Mouse (Mus musculus): ENCODE measurements at regions not wholly inside any gene's neighbourhood (a gene's known extent, or its start where the extent isn't known, plus 50 kb on each side); places are given as distances from the start of the nearest gene placed in this dataset.

DNA sequence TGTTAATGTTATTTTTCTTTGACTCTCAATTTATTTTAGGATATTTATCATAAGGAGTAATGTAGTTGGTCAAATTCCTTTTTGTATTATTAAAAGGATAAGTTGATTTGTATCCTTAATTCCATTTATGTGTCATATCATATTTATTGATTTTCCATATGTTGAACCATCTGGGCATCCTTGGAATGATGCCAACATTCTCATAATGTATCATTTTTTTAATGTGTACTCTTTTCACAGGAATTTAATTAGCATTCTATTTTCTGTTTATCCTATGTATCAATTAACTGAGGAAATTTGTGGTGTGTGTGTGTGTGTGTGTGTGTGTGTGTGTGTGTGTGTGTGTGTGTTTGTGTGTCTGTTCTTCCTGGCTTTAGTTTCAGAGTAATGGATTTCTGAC, 779.6 kb downstream of the Pcdh7 start:
- no peaks in the 10 kb centered on the region for H3K36me3 ChIP-seq
- no peaks in the 10 kb centered on the region for H3K4me1 ChIP-seq
- no peak for ATAC-seq (ENCODE audit: low FRiP score, low read depth)
- no peak overlapping the region for H3K4me3 ChIP-seq
- no peak overlapping the region for H3K4me2 ChIP-seq (replicated peaks)
- no peak overlapping the region for H3K9ac ChIP-seq (replicated peaks)
- no peaks in the 10 kb centered on the region for H3K27me3 ChIP-seq
- H3K9me3 ChIP-seq = no peaks in the 10 kb centered on the region
- no peak overlapping the region for H3K27ac ChIP-seq (replicated peaks)

DNA sequence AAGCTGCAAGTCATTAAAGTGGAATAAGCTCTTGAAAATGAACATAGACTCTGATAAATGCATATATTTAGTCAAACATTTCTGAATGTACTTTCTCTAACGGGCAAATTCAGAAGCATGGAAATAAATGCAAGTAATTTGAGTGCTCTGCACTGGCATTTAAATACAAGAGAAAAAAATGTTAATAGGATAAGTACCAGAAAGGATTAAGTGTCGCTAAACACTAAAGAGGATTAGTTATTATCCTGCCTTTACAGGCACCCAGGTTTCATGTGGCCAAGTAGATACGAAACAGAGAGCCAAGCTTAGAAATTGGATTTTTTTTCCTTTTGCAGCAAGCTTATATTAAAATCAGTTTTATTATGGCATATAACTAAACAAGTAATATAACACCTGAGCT, 813.8 kb downstream of the Pcdh7 start:
- no peaks in the 10 kb centered on the region for H3K9me3 ChIP-seq
- 11% methylated on average over 3 of the region's 3 CpGs for WGBS
- ATAC-seq (ENCODE audit: low FRiP score, low read depth) = peak; percentile 47; the same call in 1 of the 2 replicates

DNA sequence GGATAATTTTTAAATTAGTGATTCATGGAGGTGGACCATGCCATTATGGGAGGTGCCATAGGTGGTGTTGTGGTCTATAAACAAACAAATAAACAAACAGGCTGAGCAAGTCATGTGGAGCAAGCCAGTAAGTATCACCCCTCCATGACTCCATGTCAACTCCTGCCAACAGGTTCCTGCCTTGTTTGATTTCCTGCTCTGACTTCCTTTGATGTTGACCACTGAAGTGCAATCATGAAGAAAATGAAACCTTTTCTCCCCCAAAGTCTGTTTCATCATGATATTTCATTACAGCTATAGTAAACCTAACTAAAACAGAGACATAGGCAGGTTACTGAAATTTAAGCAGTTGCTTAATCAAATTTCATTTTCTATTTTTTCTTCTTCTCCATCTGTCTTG, 839.0 kb downstream of the Pcdh7 start:
- no peak overlapping the region for H3K4me2 ChIP-seq (replicated peaks)
- no peaks in the 10 kb centered on the region for H3K27me3 ChIP-seq
- H3K9me3 ChIP-seq = no peaks in the 10 kb centered on the region
- H3K9ac ChIP-seq (replicated peaks) = no peak overlapping the region
- no peak overlapping the region for H3K4me3 ChIP-seq
- ATAC-seq (ENCODE audit: low FRiP score, low read depth) = no peak
- H3K27ac ChIP-seq (replicated peaks) = no peak overlapping the region
- H3K4me1 ChIP-seq = no peaks in the 10 kb centered on the region
- H3K36me3 ChIP-seq = no peaks in the 10 kb centered on the region

More for the DNA sequence above, 813.8 kb downstream of the Pcdh7 start:
- H3K27ac ChIP-seq (replicated peaks) = no peak overlapping the region
- H3K4me1 ChIP-seq = no peaks in the 10 kb centered on the region
- H3K4me3 ChIP-seq = no peak overlapping the region
- no peak overlapping the region for H3K4me2 ChIP-seq (replicated peaks)
- no peak overlapping the region for H3K9ac ChIP-seq (replicated peaks)
- no peaks in the 10 kb centered on the region for H3K36me3 ChIP-seq
- H3K27me3 ChIP-seq = no peaks in the 10 kb centered on the region

DNA sequence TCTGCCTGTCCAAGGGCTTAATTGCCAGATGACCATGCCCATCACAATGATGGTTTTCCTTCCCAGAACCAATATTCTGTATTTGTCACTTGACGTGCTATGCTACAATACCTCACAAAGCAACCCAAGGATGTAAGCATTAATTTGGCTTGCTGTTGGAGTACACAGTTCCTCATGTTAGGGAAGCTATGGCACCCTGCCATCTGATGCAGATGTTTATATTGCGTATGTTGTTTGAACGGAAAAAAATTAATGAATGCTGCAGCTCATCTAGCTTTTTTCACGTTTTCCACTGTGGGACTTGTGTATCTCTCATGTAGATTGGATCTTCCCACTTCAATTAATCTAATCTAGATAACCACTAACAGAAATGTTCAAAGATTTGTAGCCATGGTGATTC, 842.0 kb downstream of the Pcdh7 start:
- no peak overlapping the region for H3K4me2 ChIP-seq (replicated peaks)
- no peaks in the 10 kb centered on the region for H3K27me3 ChIP-seq
- no peak for ATAC-seq (ENCODE audit: low FRiP score, low read depth)
- H3K9me3 ChIP-seq = no peaks in the 10 kb centered on the region
- WGBS = 74% methylated on average over 4 of the region's 4 CpGs
- no peak overlapping the region for H3K9ac ChIP-seq (replicated peaks)
- H3K27ac ChIP-seq (replicated peaks) = no peak overlapping the region
- H3K36me3 ChIP-seq = no peaks in the 10 kb centered on the region
- no peaks in the 10 kb centered on the region for H3K4me1 ChIP-seq
- no peak overlapping the region for H3K4me3 ChIP-seq

DNA sequence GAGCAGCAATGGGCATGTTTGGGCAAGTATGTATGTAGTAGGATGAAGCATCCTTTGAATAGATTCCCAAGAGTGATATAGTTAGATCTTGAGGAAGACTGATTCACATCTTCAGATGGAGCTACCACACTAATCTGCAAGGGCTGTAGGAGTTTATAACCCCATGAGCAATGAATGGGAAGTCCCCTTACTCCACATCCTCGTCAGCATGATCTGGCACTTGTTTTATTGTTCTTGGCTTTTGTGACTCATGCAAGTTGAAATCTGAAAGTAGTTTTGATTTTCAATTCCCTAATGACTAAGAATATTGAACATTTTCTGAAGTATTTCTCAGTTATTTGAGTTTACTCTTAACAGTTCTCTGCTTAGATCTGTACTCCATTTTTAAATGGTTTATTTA, 882.1 kb downstream of the Pcdh7 start:
- no peaks in the 10 kb centered on the region for H3K36me3 ChIP-seq
- no peaks in the 10 kb centered on the region for H3K4me1 ChIP-seq
- H3K27me3 ChIP-seq = no peaks in the 10 kb centered on the region
- ATAC-seq (ENCODE audit: low FRiP score, low read depth) = no peak
- 79% methylated on average over 1 of the region's 1 CpGs for WGBS
- H3K9ac ChIP-seq (replicated peaks) = no peak overlapping the region
- no peak overlapping the region for H3K27ac ChIP-seq (replicated peaks)
- H3K9me3 ChIP-seq = no peaks in the 10 kb centered on the region
- H3K4me3 ChIP-seq = no peak overlapping the region
- no peak overlapping the region for H3K4me2 ChIP-seq (replicated peaks)

DNA sequence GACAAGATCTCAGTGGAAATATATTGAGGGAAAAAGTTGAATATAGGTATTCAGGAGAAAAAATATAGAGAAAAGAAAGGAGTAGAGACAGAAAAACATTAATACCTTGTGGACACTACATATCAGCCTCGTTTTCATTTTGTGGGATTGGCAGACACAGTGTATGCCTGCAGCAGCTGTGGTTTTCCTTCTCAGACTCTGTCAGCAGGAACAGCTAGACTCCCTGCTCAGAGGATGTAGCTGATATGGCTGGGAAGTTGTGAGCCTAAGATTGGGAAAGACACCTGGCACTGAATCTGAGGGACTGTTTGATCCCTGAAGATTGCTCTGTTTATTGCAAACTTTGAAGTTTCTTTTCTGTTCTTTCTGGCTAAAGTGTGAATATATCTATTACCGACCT, 903.8 kb downstream of the Pcdh7 start:
- Histone ChIP-seq H3K27ac (replicated peaks) (no peak overlapping the region), H3K4me3 (no peak overlapping the region), H3K4me2 (replicated peaks) (no peak overlapping the region), H3K9ac (replicated peaks) (no peak overlapping the region), H3K27me3 (no peaks in the 10 kb centered on the region), H3K4me1 (no peaks in the 10 kb centered on the region), H3K36me3 (no peaks in the 10 kb centered on the region), H3K9me3 (no peaks in the 10 kb centered on the region)
- no peak for ATAC-seq (ENCODE audit: low FRiP score, low read depth)
- 71% methylated on average over 2 of the region's 2 CpGs for WGBS

Data from midbrain, embryonic 12.5 days (tissue).